Mouse (Mus musculus) large intestine, adult 2 months (tissue): ENCODE results near the gene Tpd52l1. TPM values are rescaled to one million over a fixed set of nuclear protein-coding genes. Genes with fewer than 3 reads are reported as not detected.
"Not testable (repeated sequence)": the region's sequence is repeated elsewhere in the genome, so short reads cannot be mapped to it uniquely, and the experiment has no call there.

ENCODE experiments used
- DNase-seq: peaks from one replicate; pipeline ENCODE4 v3.0.0-alpha.2; 2012; ENCODE audit warnings: low read depth, low spot score
- WGBS: fragments of 180-500 bp; shearing (Covaris S2); methylation state at CpG from one replicate; pipeline ENCODE4 v1.1.7; 2018; 5-methylcytosine and 5-hydroxymethylcytosine counted together
- polyA plus RNA-seq: library from polyadenylated mRNA; depleted of rRNA; stranded (reverse); fragments of >200 nt; gene quantifications from 2 replicates; pipeline ENCODE4 v1.2.3, GENCODE M21; 2012; rRNA removed

Gene Tpd52l1
- 1.9 and 2.2 TPM in 2 replicates for polyA plus RNA-seq

DNA sequence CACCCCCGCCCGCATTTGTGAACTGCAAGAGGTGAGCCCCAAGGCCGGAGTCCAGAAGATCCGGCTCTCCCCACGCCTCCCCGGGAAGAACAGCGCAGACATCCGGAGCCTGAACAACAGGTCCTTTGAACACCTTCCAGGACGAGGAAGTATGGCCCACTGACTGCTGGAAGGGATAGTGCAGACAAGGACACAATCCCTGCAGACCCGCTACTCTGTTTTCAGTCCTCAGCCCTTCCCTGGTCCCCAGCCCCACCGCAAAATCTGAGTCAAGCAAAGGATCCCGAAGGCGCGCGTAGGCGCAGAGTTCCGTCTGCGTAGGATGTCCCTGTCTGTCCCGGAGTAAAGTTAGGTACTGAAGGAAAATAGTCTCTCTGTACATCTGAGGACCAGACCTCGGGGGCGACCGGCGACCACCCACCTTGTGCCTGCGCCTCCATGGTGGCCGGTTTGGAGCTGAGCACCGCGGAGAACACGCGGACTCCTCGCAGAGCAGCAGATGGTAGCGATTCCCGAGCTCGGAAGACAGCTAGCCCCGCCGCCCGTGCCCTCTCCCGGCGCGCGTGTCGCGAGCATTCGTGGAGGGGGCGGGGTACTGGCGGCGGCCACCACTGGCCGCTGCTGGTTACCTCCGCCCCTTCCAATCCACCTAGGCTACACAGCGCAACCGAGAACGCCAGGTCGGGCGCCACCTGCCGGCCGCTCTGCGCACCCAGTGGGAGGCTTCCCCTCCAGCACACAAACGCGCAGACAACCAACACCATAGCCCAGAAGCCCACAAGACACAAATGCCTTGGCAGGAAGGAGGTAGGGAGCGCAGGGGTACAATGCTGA, at the start of gene Tpd52l1:
Tpd52l1 (minus strand) TSS at position 668 of the 834 bp plus-strand sequence.
- WGBS: 1% methylated on average over 59 of the region's 59 CpGs
- peak; percentile 39 for DNase-seq

DNA sequence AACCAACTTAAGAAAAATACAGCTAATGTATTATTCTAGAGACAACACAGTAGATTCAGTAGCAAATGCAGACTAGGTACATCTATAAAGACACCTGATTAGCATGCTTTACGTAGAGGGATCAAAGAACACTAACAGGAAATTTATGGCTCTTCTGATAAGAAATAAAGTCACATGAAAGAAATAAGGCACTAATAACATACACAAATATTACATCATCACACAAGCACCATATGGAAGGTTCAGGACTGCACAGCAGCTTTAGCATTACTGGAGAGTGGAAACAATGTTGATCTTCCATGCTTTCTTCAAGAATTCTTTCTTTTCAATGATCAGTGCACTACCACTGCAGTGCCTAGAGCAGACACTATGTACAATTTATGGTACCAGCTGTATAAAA, 48.5 kb upstream of the Tpd52l1 start:
- DNase-seq: no peak
- WGBS: 76% methylated on average over 1 of the region's 1 CpGs

DNA sequence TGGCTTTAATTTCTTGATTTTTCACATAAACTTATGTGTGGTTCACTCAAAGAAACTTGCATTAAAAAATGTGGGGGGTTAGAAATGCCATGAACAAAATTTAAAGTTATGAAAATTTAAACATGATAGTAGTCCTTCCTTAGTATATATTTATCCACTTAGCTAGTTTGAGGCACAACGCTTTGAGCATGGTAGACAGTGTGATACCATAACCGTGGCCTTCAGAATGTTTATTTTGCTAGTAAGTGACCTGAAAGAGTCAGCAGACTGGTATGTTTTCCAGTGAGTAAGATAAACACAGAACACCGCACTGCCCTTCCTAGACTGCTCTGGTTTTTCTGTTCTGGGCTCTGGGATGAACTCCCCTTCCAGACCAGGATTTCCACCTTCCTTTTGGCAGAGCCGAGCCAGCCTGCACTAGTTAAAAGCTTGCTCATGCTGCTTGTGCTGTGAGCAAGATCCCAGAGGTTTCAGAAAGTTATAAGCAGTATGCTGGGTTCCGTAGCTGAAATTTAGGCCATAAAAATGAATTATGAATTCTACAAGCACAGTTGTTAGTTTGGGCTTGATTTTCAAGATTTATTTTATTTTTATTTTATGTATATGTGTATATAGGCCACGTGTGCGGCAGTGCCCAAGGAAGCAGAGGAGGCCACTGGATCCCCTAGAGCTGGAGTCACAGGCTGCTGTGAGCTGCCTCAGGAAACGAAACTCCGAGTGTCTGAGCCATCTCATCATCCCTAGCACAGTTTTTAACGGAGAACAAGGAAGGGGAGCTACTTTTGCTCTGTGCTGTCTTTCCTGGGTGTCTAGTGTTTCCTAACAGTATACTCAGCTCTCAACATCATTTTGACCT, 21.5 kb upstream of the Tpd52l1 start:
- WGBS: 37% methylated on average over 10 of the region's 10 CpGs
- DNase-seq: no peak

DNA sequence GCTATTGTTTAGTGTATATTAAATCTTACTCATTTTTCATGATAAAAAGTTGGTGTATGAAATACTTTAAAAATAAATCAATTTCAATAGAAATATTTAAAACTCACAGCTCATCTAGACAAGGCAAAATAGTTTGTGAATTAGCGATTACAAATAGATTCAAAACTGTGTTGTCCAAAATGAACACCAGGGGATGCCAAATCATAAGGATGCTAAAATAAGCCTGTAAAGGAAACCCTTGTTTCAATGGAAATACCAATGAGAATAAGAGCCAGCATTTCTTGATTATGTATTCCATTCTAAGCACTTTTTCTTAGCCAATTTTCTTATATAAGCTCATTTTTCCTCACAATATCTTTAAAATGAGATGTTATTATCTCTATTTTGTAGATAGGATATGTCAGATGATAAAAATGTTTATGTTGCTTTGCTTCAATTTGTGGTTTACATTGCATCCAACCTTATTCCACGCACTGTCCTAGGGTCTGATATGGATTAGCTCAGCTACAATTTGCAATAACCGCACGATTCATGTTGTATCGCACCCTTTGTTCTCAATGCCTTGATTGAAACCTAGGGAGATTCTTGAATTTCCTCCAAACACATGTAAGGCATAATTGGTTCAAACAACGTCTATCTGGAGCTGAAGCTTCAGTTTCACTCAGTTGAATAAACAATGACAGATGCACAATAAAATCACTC, 20.2 kb upstream of the Tpd52l1 start:
- DNase-seq: no peak
- WGBS: 74% methylated on average over 6 of the region's 6 CpGs

DNA sequence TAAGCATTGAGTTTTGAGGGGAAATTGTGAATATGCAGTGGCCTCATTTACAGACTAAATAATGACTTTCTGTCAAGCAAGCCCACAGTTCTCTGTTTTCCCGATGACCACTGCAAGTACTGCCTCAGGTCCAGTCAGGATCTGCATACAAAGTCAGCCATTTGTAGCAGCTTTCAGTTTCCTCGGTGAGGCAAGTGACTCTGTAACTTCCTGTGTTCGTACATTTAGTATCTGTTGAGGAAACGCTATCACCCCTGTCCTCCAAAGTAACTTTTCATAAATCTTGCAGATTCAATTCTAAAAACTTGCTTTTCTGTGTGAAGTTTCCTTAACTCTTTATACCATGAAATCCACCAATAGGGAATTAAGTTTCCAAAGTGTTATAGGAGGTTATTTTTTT, 19.7 kb upstream of the Tpd52l1 start:
- WGBS: 58% methylated on average over 4 of the region's 4 CpGs

DNA sequence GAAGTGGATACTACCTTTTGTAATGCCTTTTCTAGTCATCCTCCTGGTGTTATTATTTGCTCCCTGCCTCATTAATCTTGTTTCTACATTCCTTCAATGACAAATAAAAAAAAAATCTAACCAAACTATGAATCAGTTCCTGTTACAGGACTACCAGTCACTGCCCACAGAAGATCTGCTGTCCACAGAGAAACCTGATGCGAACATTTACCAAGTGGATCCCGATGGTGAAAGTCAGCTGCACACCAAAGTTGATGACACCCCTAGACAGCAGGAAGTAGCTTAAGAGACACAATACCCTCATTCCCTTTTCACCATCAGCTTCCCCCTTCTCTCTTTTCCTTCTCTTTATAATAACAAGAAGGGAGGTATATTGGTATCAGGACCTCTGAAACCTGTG, 17.3 kb upstream of the Tpd52l1 start:
- WGBS: 89% methylated on average over 2 of the region's 2 CpGs
- DNase-seq: no peak

More for the DNA sequence above, 19.7 kb upstream of the Tpd52l1 start:
- no peak for DNase-seq

DNA sequence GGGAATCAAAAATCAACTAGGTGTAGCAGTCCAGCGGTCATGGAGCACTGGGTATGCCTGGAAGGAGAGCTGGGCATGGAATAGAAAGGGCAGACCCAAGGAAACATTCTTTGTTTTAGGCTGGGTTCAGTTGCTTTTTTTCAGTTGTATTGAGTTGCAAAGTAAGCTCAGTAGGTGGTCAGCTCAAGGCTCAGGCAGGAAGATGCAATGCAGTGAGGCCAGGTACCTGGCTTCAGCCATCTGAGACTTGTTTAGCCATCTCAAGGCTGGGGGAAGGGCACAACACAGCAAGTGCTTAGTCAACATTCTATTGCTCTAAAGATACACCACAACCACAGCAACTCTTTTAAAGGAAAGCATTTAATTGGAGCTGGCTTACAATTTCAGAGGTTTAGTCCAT, 11.0 kb upstream of the Tpd52l1 start:
- WGBS: 69% methylated on average over 1 of the region's 1 CpGs
- DNase-seq: no peak

DNA sequence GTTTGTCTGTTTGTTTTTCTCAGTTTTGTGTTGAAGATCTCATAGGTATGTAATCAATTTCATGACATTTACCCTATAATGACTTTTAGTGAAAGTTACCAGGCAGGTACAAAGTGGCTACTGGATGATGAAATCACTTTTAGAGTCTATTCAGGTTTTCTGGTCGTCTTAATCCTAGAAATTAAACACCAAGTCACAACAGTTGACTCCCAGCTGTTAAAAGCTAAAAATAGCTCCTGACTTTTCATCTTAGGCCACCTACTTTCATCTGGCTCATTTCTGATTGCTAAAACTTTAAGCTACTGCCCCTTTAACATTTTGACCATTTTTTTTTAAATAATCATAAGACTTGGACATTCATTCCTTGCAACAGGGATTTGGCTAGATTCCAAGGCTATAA, 1.3 kb upstream of the Tpd52l1 start:
- DNase-seq: no peak
- 14% methylated on average over 1 of the region's 1 CpGs for WGBS

DNA sequence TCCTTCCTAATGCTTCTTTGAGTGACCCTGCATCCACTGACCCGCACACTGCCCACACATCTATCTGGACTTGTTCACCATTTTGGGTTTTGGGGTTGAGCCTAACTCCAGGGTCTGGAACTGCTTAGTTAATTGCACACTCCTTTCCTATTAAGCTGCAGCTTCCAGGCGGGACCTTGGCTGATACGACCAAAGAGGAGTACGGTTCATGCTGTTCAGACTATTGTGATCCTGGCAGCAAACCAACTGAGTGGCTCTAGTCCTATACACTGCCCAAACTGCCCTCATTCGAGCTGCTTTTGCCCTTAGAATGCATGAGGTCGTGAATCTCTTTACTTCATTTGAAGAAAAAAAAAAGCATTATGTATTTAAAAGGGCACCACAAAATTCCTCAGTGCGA, 1.6 kb downstream of the Tpd52l1 start:
- WGBS: 74% methylated on average over 7 of the region's 7 CpGs
- DNase-seq: no peak

DNA sequence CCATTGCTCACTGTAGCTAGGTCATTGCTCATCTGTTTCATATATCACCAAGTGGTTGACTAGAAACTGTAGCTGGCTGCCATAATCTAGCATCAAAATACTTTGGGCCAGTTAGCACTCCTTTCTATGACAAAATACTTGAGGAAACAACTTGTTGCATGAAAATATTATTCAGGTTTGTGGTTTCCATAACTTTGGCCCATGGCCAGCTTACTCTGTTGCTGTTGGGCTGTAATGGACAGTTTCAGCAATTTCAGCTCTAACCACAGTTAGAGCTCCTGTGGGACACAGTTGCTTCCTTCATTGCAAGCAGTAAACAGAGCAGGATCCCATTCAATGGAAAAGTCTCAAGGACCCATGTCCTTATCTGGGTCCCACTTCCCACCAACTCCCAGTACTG, 4.3 kb downstream of the Tpd52l1 start:
- DNase-seq: no peak

DNA sequence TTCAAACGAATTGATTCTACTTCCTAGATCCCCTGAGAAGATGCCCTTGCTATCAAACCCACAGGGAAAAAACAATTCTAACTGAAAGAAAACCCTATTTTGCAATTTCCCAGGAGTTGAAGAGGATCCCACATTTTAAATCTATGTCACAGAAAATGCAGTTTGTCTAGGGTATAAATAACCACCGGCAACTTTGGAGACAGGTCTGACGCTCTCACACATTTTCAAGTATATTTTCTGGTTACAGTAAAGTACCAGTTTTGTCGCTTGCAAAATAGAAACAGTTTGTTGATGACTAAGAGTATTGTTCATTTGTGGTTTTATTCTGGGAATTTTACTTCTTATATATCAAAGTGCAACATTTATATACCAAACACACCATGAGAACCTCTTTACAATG, 9.7 kb downstream of the Tpd52l1 start:
- 81% methylated on average over 4 of the region's 4 CpGs for WGBS
- no peak for DNase-seq

DNA sequence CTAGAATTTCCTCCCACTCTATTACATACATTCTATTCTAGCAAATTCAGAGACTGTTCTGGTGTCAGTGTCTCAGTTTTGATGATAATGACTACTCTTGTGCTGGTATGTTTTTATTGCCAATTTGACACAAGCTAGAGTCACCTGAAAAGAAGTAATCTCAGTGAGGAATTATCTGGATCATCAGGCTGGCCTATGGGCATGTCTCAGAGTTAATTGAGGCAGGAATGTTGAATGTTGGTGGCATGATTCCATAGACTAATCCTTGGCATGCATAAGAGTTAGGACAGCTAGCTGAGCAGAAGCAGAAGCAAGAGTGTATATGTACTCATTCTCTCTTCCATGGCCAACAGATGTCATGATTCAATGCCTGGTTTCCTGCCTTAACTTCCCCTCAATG, 27.8 kb downstream of the Tpd52l1 start:
- DNase-seq: no peak

DNA sequence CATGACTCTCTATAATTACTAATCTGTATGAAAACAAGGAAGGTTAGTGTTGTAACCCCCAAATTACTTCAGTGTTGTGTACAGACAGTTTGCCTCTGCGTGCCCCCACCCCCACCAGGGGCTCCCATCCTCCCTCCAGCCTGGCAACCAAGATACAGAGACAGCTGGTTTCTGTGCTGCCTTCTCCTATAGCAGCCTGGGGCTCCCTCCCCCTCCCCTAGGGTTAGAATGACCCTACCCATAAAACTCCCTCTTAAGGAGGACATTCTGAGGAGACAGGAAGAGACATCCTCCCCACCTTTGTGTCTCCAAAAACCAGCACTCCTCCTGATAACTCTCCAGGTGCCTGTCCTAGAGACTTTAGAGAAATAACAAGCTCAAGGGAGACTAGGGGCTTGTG, 52.8 kb downstream of the Tpd52l1 start:
- no peak for DNase-seq
- WGBS: 21% methylated on average over 1 of the region's 1 CpGs

DNA sequence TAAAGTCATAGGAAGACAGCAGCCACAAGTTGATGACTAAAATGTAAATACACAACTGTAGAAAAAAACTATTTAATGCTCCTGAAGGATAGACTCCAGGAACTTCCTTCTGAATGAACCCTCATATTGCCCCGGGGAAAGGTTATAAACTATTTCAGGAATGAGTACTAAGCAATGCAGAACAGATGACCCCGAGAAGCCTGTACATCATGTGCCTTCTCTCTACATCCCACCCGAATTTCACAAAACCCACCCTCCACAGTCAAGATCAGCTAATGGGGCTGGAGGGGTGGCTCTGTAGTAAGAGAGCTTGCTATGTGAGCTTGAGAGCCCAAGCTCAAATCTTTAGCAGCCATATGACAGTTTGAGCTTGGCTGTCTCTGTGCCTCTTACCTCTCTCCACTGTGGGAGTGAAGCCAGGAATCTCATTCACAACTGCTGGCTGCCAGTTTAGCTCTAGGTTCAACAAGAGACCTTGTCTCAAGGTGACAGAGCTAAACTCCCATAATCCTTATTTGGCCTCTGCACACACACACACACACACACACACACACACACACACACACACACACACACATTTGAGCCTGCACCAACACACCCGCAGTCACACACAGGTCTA, 54.9 kb downstream of the Tpd52l1 start:
- WGBS: 54% methylated on average over 4 of the region's 4 CpGs

DNA sequence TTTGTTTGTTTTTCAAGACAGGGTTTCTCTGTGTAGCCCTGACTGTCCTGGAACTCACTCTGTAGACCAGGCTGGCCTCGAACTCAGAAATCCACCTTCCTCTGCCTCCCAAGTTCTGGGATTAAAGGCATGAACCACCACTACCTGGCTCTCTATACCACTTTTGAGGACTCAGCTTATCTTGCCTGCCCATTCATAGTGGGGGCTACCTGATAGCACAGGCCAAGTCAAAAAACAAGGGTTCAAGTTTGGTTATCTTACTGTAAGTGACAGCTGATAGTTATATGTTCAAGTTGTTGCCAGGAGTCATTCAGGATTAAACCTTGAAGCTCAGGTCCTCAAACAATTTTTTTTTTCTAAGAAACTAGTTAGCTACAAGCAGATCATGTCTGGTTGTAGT, 57.2 kb downstream of the Tpd52l1 start:
- 83% methylated on average over 1 of the region's 1 CpGs for WGBS
- not testable (repeated sequence) for DNase-seq

More for the DNA sequence above, 54.9 kb downstream of the Tpd52l1 start:
- no peak for DNase-seq

DNA sequence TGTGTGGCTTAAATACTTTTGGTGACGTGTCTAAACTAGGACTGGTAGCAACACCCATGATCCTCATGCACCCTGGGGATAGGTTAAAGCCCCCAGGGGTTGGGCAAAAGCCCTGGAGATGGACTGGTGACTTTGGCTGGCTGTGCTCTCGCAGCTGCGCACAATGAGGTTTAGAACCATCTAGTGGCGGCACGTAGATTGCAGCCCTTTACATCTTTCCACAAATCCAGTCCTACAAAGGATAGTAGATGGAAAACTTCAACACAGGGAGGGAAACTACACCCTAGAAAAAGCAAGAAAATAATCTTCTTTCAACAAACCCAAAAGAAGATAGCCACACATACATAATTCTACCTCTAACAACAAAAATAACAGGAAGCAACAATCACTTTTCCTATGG, 75.6 kb downstream of the Tpd52l1 start:
- 16% methylated on average over 4 of the region's 5 CpGs for WGBS
- DNase-seq: not testable (repeated sequence)

DNA sequence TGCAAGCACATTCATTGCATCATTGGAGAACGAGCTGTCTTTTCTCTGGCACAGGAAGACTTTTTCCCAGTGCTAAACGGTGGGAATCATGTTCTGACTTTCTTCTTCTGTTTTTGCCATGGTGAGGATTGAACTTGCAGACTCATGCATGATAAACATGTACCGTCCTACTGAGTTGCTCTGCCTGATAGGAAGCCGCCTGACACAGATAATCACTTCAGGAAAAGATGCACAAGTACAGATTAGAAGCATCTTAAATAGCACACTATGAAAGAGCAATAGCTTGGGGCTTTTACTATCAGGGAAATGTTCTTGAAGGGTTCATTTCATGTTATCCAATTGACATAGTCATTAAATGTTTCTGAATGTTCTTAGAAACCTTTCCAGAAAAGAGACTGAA, 86.0 kb downstream of the Tpd52l1 start:
- 79% methylated on average over 4 of the region's 4 CpGs for WGBS
- no peak for DNase-seq

DNA sequence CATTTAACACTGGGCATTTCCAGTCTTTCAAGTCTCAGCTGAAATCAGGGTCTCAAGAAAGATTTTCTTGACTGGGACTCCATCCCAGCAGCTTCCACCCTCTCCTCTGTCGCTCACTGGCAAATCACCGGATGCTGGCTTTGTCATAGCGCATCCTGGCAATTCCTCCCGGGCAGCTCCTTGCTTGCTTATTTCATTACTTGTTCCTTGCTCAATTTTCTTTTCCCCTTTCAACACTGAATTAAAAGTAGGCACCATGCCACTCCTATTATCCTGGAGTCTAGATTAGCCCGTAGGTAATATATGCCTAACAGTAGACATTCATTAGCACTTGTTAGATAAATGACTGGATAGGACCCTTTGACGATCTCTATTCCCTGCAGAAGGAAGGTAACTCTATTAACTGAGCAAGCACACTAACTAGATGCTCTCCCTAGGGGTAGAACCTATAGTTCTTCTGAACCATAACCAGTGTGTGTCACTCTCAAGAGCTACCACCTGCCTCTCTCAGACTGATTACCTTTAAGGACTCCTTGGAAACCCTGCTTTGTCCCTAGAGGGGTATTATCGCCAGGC, 90.8 kb downstream of the Tpd52l1 start:
- no peak for DNase-seq
- WGBS: 80% methylated on average over 7 of the region's 7 CpGs

DNA sequence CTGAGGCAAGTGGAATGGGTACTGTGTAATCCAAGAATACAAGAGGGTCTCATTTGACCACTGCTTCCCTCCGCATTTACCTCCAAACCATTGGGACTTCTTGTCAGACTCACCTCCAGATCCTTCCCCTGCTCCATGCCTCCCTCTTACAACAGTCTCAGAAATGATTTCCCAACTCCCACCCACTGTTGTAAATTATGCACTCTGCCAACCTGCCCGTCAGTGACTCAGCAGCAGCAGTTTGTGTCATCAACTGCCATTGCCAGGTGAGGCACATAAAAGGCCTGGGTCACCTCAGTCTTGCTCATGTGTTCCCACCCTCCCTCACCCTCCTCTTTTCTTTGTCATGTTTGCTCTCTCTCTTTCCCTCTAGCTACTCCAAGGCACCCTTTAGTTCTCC, 91.6 kb downstream of the Tpd52l1 start:
- WGBS: 43% methylated on average over 2 of the region's 2 CpGs

More for the DNA sequence above, 91.6 kb downstream of the Tpd52l1 start:
- no peak for DNase-seq
